Mouse (Mus musculus) intestine, embryonic 15.5 days (tissue): ENCODE measurements around the gene Numbl. TPM values are rescaled to one million over a fixed set of nuclear protein-coding genes. Genes with fewer than 3 reads are reported as not detected.
A peak's percentile ranks its signal among the peaks of the same experiment; 100 is the strongest.

Source experiments
- ATAC-seq: fragments of 200-750 bp; cut with Nextera tagmentation; 2 replicates; pipeline ENCODE4 v1.8.0; 2017; ENCODE audit warnings: moderate TSS enrichment, moderate library complexity
- H3K27ac ChIP-seq: fragments of 300-500 bp; sonication (generic); 2 replicates; pipeline ENCODE4 v1.5.1; 2015; ENCODE audit warnings: mild to moderate bottlenecking, inconsistent platforms
- H3K27me3 ChIP-seq: fragments of 300-500 bp; sonication (generic); replicated peaks from 2 replicates; pipeline ENCODE4 v1.6.1; 2015; ENCODE audit warnings: inconsistent platforms
- H3K36me3 ChIP-seq: fragments of 300-500 bp; sonication (generic); 2 replicates; pipeline ENCODE4 v1.6.1; 2015; ENCODE audit warnings: inconsistent platforms
- H3K4me1 ChIP-seq: fragments of 300-500 bp; sonication (generic); replicated peaks from 2 replicates; pipeline ENCODE4 v1.6.1; 2015; ENCODE audit warnings: inconsistent platforms
- H3K4me2 ChIP-seq: fragments of 300-500 bp; sonication (generic); replicated peaks from 2 replicates; pipeline ENCODE4 v1.6.1; 2015; ENCODE audit warnings: mild to moderate bottlenecking, inconsistent platforms
- H3K4me3 ChIP-seq: fragments of 300-500 bp; sonication (generic); replicated peaks from 2 replicates; pipeline ENCODE4 v1.5.1; 2015; ENCODE audit warnings: inconsistent platforms
- H3K9ac ChIP-seq: fragments of 300-500 bp; sonication (generic); 2 replicates; pipeline ENCODE4 v1.6.1; 2015; ENCODE audit warnings: inconsistent platforms
- H3K9me3 ChIP-seq: fragments of 300-500 bp; sonication (generic); 2 replicates; pipeline ENCODE4 v1.6.1; 2016; ENCODE audit warnings: inconsistent platforms
- WGBS: fragments of 180-500 bp; shearing (Covaris S2); methylation state at CpG from one replicate; pipeline ENCODE4 v1.1.7; 2015; 5-methylcytosine and 5-hydroxymethylcytosine counted together
- polyA plus RNA-seq: library from polyadenylated mRNA; unstranded; fragments of >200 nt; fragmentation: Nextera tagmentation; extraction: Ambion mirVana; gene quantifications from 2 replicates; pipeline ENCODE4 v1.2.1, GENCODE M21; 2015

Numbl gene
- polyA plus RNA-seq, 1 experiment from 2014 or later, result 16.5 TPM

GRCm38 (mm10) chr7:27257046-27257851, 984 bp upstream of the Numbl start:
- peaks cover 33% of the 10 kb centered on the region for H3K4me1 ChIP-seq
- H3K36me3 ChIP-seq, result no peaks in the 10 kb centered on the region; the same call in 1 of the 2 replicates
- H3K27ac ChIP-seq, result peak overlapping the region; percentile 71
- ATAC-seq, result no peak
- no peaks in the 10 kb centered on the region for H3K9me3 ChIP-seq
- WGBS, result 37% methylated on average over 27 of the region's 27 CpGs
- no peaks in the 10 kb centered on the region for H3K27me3 ChIP-seq
- H3K9ac ChIP-seq, result no peak overlapping the region
- peak overlapping the region; percentile 91 for H3K4me2 ChIP-seq
- H3K4me3 ChIP-seq, result peak overlapping the region; percentile 79

- Histone ChIP-seq H3K9ac (peak overlapping the region; percentile 48), H3K4me2 (peak overlapping the region; percentile 91), H3K36me3 (peaks cover under 1% of the 10 kb centered on the region; the same call in 1 of the 2 replicates), H3K9me3 (no peaks in the 10 kb centered on the region), H3K27ac (peak overlapping the region; percentile 71; the same call in 1 of the 2 replicates), H3K27me3 (no peaks in the 10 kb centered on the region), H3K4me3 (peak overlapping the region; percentile 79), H3K4me1 (peaks cover 33% of the 10 kb centered on the region)
- no peak for ATAC-seq
- WGBS, result 10% methylated on average over 6 of the region's 6 CpGs
Measured at GRCm38 (mm10) chr7:27257852-27258204, 405 bp upstream of the Numbl start.

GRCm38 (mm10) chr7:27259271-27259721, 1.1 kb downstream of the Numbl start:
- peak overlapping the region; percentile 79 for H3K4me3 ChIP-seq
- peak overlapping the region; percentile 81 for H3K27ac ChIP-seq
- 8% methylated on average over 9 of the region's 9 CpGs for whole genome bisulfite sequencing
- no peaks in the 10 kb centered on the region for H3K27me3 ChIP-seq
- ATAC-seq, result no peak
- peak overlapping the region; percentile 91 for H3K4me2 ChIP-seq
- H3K9ac ChIP-seq, result peak overlapping the region; percentile 80
- no peaks in the 10 kb centered on the region for H3K9me3 ChIP-seq
- peaks cover 4% of the 10 kb centered on the region; the same call in 1 of the 2 replicates for H3K36me3 ChIP-seq
- H3K4me1 ChIP-seq, result peaks cover 33% of the 10 kb centered on the region

- Histone ChIP-seq H3K36me3 (peaks cover 5% of the 10 kb centered on the region), H3K27me3 (no peaks in the 10 kb centered on the region), H3K9me3 (no peaks in the 10 kb centered on the region), H3K4me2 (peak overlapping the region; percentile 91), H3K4me3 (peak overlapping the region; percentile 79), H3K9ac (peak overlapping the region; percentile 80), H3K4me1 (peaks cover 33% of the 10 kb centered on the region), H3K27ac (no peak overlapping the region)
- no peak for ATAC-seq
- WGBS, result 34% methylated on average over 5 of the region's 5 CpGs
Measured at GRCm38 (mm10) chr7:27259771-27260170, 1.5 kb downstream of the Numbl start.

GRCm38 (mm10) chr7:27260856-27261255, 2.6 kb downstream of the Numbl start:
- Histone ChIP-seq H3K27ac (no peak overlapping the region), H3K4me3 (no peak overlapping the region), H3K27me3 (no peaks in the 10 kb centered on the region), H3K4me1 (peaks cover 30% of the 10 kb centered on the region), H3K4me2 (no peak overlapping the region), H3K9me3 (no peaks in the 10 kb centered on the region), H3K9ac (no peak overlapping the region), H3K36me3 (peaks cover 9% of the 10 kb centered on the region)
- WGBS, result 82% methylated on average over 7 of the region's 7 CpGs
- no peak for ATAC-seq

GRCm38 (mm10) chr7:27261888-27262287, 3.7 kb downstream of the Numbl start:
- WGBS, result 70% methylated on average over 6 of the region's 6 CpGs
- ATAC-seq, result no peak
- Histone ChIP-seq H3K9ac (no peak overlapping the region), H3K4me2 (no peak overlapping the region), H3K27ac (no peak overlapping the region), H3K36me3 (peaks cover 9% of the 10 kb centered on the region), H3K4me1 (peaks cover 22% of the 10 kb centered on the region), H3K27me3 (no peaks in the 10 kb centered on the region), H3K4me3 (no peak overlapping the region), H3K9me3 (no peaks in the 10 kb centered on the region)

GRCm38 (mm10) chr7:27264761-27265160, 6.5 kb downstream of the Numbl start:
- 89% methylated on average over 12 of the region's 12 CpGs for WGBS
- H3K9ac ChIP-seq, result no peak overlapping the region
- no peak overlapping the region for H3K27ac ChIP-seq
- no peak overlapping the region for H3K4me3 ChIP-seq
- H3K4me2 ChIP-seq, result no peak overlapping the region
- no peaks in the 10 kb centered on the region for H3K9me3 ChIP-seq
- ATAC-seq, result no peak
- peaks cover 24% of the 10 kb centered on the region for H3K36me3 ChIP-seq
- 0 out of 2 replicates have a peak, but pooled peaks cover 6% of the 10 kb centered on the region for H3K4me1 ChIP-seq
- no peaks in the 10 kb centered on the region for H3K27me3 ChIP-seq

- peaks cover 28% of the 10 kb centered on the region for H3K36me3 ChIP-seq
Measured at GRCm38 (mm10) chr7:27266515-27267128, 8.4 kb downstream of the Numbl start.

GRCm38 (mm10) chr7:27271423-27271822, 13.2 kb downstream of the Numbl start:
- H3K27me3 ChIP-seq, result no peaks in the 10 kb centered on the region
- peaks cover 30% of the 10 kb centered on the region for H3K36me3 ChIP-seq
- H3K27ac ChIP-seq, result no peak overlapping the region
- H3K9ac ChIP-seq, result no peak overlapping the region
- ATAC-seq, result no peak
- 86% methylated on average over 8 of the region's 8 CpGs for WGBS
- no peak overlapping the region for H3K4me3 ChIP-seq
- no peak overlapping the region for H3K4me2 ChIP-seq
- H3K9me3 ChIP-seq, result no peaks in the 10 kb centered on the region
- H3K4me1 ChIP-seq, result 0 out of 2 replicates have a peak, but pooled peaks cover 3% of the 10 kb centered on the region

More at GRCm38 (mm10) chr7:27266515-27267128, 8.4 kb downstream of the Numbl start:
- H3K27ac ChIP-seq, result no peak overlapping the region
- no peaks in the 10 kb centered on the region for H3K27me3 ChIP-seq
- 73% methylated on average over 20 of the region's 20 CpGs for WGBS
- no peak for ATAC-seq
- no peaks in the 10 kb centered on the region for H3K4me1 ChIP-seq
- H3K4me3 ChIP-seq, result no peak overlapping the region
- no peak overlapping the region for H3K4me2 ChIP-seq
- no peaks in the 10 kb centered on the region for H3K9me3 ChIP-seq
- H3K9ac ChIP-seq, result no peak overlapping the region

GRCm38 (mm10) chr7:27273739-27274351, 15.6 kb downstream of the Numbl start:
- H3K27me3 ChIP-seq, result no peaks in the 10 kb centered on the region
- ATAC-seq, result peak; percentile 52; the same call in 1 of the 2 replicates
- no peak overlapping the region for H3K27ac ChIP-seq
- 53% methylated on average over 32 of the region's 32 CpGs for WGBS
- peak overlapping the region; percentile 34; the same call in 1 of the 2 replicates for H3K4me2 ChIP-seq
- peaks cover 24% of the 10 kb centered on the region for H3K36me3 ChIP-seq
- H3K9ac ChIP-seq, result no peak overlapping the region
- no peaks in the 10 kb centered on the region for H3K9me3 ChIP-seq
- H3K4me1 ChIP-seq, result 0 out of 2 replicates have a peak, but pooled peaks cover 3% of the 10 kb centered on the region
- H3K4me3 ChIP-seq, result no peak overlapping the region

GRCm38 (mm10) chr7:27274916-27275315, 16.7 kb downstream of the Numbl start:
- 85% methylated on average over 4 of the region's 4 CpGs for WGBS
- Histone ChIP-seq H3K4me2 (no peak overlapping the region), H3K9ac (no peak overlapping the region), H3K36me3 (peaks cover 19% of the 10 kb centered on the region), H3K4me1 (0 out of 2 replicates have a peak, but pooled peaks cover 3% of the 10 kb centered on the region), H3K4me3 (no peak overlapping the region), H3K27ac (no peak overlapping the region), H3K9me3 (no peaks in the 10 kb centered on the region), H3K27me3 (no peaks in the 10 kb centered on the region)
- no peak for ATAC-seq

- Histone ChIP-seq H3K27me3 (no peaks in the 10 kb centered on the region), H3K36me3 (peaks cover 17% of the 10 kb centered on the region), H3K9me3 (no peaks in the 10 kb centered on the region), H3K4me1 (peaks cover 5% of the 10 kb centered on the region), H3K4me2 (no peak overlapping the region), H3K4me3 (no peak overlapping the region), H3K27ac (no peak overlapping the region), H3K9ac (no peak overlapping the region)
- WGBS, result 61% methylated on average over 7 of the region's 7 CpGs
- peak; percentile 85 for ATAC-seq
Measured at GRCm38 (mm10) chr7:27276021-27276420, 17.8 kb downstream of the Numbl start.
